Mouse (Mus musculus): ENCODE measurements around the gene Sumf1. TPM values are rescaled to one million over a fixed set of nuclear protein-coding genes. Genes with fewer than 3 reads are reported as not detected.
A peak's percentile ranks its signal among the peaks of the same experiment; 100 is the strongest.

The Sumf1 gene
- polyA plus RNA-seq, 1 experiment from 2014 or later: 25.9 TPM

GRCm38 (mm10) chr6:108198286-108198685 lies 12.9 kb upstream of the Sumf1 start:
- no peak for ATAC-seq (ENCODE audit: insufficient number of reproducible peaks, low FRiP score, low TSS enrichment, low read depth)
- Histone ChIP-seq H3K4me2 (no peak overlapping the region), H3K9me3 (no peaks in the 10 kb centered on the region), H3K4me3 (no peak overlapping the region), H3K27me3 (no peaks in the 10 kb centered on the region), H3K27ac (no peak overlapping the region), H3K9ac (no peak overlapping the region), H3K36me3 (no peaks in the 10 kb centered on the region), H3K4me1 (no peaks in the 10 kb centered on the region)
- WGBS: 84% methylated on average over 7 of the region's 7 CpGs

DNA sequence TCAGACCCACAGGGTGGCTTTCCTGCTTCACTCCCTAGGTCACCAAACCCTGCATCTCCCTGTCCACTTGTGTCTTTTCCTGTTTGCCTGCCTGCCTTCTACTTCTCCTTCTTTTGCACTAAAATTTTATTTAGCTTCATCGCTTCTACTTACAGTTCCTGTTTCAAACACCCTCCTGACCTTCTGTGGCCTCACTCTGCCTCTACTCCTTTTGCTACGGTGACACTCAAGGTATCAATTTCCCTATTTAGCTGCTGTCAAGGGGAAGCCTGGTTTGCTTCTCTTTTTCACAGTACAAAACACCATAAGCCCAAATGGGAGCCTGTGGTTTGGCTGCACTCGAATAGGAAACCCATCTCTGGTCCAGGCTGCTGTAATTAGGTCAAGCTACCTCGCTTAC lies 11.7 kb upstream of the Sumf1 start:
- no peak overlapping the region for H3K4me3 ChIP-seq
- no peak overlapping the region for H3K9ac ChIP-seq
- H3K4me2 ChIP-seq: no peak overlapping the region
- H3K9me3 ChIP-seq: no peaks in the 10 kb centered on the region
- H3K27ac ChIP-seq: no peak overlapping the region
- 32% methylated on average over 4 of the region's 4 CpGs for WGBS
- H3K36me3 ChIP-seq: no peaks in the 10 kb centered on the region
- no peaks in the 10 kb centered on the region for H3K4me1 ChIP-seq
- H3K27me3 ChIP-seq: no peaks in the 10 kb centered on the region
- no peak for ATAC-seq (ENCODE audit: insufficient number of reproducible peaks, low FRiP score, low TSS enrichment, low read depth)

DNA sequence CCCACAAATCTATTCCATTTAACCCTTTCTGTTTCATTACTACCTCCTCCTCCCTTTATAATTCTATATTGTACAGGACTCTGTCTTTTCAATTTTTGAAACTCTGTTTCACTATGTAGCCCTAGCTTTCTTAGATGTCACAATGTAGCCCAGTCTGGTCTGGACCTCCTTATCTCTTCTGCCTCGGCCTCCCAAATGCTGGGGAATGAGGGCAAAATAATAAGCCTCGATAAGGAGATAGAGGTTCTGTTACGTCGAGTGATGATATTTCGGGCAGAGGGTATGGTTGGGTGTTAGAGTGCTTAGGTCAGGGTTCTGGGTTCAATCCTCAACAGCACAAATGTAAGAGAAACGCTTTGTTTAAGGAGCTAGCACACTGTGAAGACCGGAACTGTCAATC lies 11.3 kb upstream of the Sumf1 start:
- WGBS: 79% methylated on average over 7 of the region's 7 CpGs
- ATAC-seq (ENCODE audit: insufficient number of reproducible peaks, low FRiP score, low TSS enrichment, low read depth): no peak
- no peaks in the 10 kb centered on the region for H3K9me3 ChIP-seq

GRCm38 (mm10) chr6:108192632-108193031 lies 7.2 kb upstream of the Sumf1 start:
- 79% methylated on average over 4 of the region's 4 CpGs for WGBS
- no peaks in the 10 kb centered on the region for H3K36me3 ChIP-seq
- ATAC-seq (ENCODE audit: insufficient number of reproducible peaks, low FRiP score, low TSS enrichment, low read depth): no peak
- no peak overlapping the region for H3K9ac ChIP-seq
- H3K9me3 ChIP-seq: no peaks in the 10 kb centered on the region
- no peak overlapping the region for H3K27ac ChIP-seq
- no peak overlapping the region for H3K4me3 ChIP-seq
- no peaks in the 10 kb centered on the region for H3K27me3 ChIP-seq
- H3K4me1 ChIP-seq: no peaks in the 10 kb centered on the region
- H3K4me2 ChIP-seq: no peak overlapping the region

More for the DNA sequence above, 11.3 kb upstream of the Sumf1 start:
- H3K27ac ChIP-seq: no peak overlapping the region
- no peaks in the 10 kb centered on the region for H3K36me3 ChIP-seq
- no peak overlapping the region for H3K4me2 ChIP-seq
- no peak overlapping the region for H3K9ac ChIP-seq
- H3K4me1 ChIP-seq: no peaks in the 10 kb centered on the region
- no peaks in the 10 kb centered on the region for H3K27me3 ChIP-seq
- H3K4me3 ChIP-seq: no peak overlapping the region

DNA sequence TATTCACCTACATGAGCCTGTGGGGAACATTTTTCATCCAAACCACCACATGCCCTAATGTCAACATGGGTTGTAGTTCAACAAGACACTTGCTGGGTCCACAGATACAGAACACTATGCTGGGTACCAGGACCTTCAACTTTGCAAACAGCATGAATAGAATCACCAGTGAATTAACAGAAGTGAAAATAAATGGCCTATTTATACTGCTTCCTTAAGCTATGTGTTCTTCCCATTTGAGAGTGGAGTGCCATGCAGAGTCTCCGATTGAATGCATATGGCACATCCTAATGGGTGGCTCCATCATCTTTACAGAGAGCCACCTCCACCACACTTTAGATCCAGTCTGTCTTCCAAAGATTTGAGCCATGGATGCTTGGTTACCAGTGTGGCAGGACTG lies 5.3 kb upstream of the Sumf1 start:
- 98% methylated on average over 1 of the region's 1 CpGs for WGBS
- ATAC-seq (ENCODE audit: insufficient number of reproducible peaks, low FRiP score, low TSS enrichment, low read depth): no peak

GRCm38 (mm10) chr6:108185685-108186009 lies 265 bp upstream of the Sumf1 start:
- Histone ChIP-seq H3K27ac (no peak overlapping the region), H3K9ac (peak overlapping the region; percentile 69; the same call in 1 of the 2 replicates), H3K27me3 (no peaks in the 10 kb centered on the region), H3K4me1 (peaks cover 8% of the 10 kb centered on the region), H3K36me3 (no peaks in the 10 kb centered on the region), H3K4me3 (peak overlapping the region; percentile 86), H3K4me2 (peak overlapping the region; percentile 84), H3K9me3 (no peaks in the 10 kb centered on the region)
- WGBS: 7% methylated on average over 4 of the region's 4 CpGs
- no peak for ATAC-seq (ENCODE audit: insufficient number of reproducible peaks, low FRiP score, low TSS enrichment, low read depth)

More for the DNA sequence above, 5.3 kb upstream of the Sumf1 start:
- Histone ChIP-seq H3K9ac (no peak overlapping the region), H3K27ac (no peak overlapping the region), H3K36me3 (no peaks in the 10 kb centered on the region), H3K4me2 (no peak overlapping the region), H3K4me1 (no peaks in the 10 kb centered on the region), H3K4me3 (no peak overlapping the region), H3K27me3 (no peaks in the 10 kb centered on the region), H3K9me3 (no peaks in the 10 kb centered on the region)

DNA sequence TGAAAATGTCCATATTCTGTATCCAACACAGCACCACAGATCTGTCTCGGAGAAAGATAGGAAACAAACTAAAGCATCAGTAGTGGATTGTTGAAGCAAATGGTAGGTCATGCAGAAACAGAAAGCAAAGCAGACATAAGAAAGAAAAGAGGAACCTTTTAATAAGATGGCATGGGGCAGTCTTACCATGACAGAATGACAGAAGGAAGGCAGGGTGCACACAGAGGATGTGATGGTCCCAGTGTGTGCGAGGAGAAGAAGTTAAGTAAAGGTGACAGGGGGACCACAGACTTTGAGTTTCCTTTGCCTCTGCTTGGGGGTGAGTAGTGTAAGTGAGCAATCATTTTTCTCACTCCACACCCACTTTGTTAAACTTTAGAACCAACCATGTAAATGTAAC lies 6.3 kb downstream of the Sumf1 start:
- no peak overlapping the region for H3K9ac ChIP-seq
- 88% methylated on average over 2 of the region's 2 CpGs for WGBS

GRCm38 (mm10) chr6:108174181-108174580 lies 11.2 kb downstream of the Sumf1 start:
- no peak overlapping the region for H3K9ac ChIP-seq
- no peaks in the 10 kb centered on the region for H3K9me3 ChIP-seq
- ATAC-seq (ENCODE audit: insufficient number of reproducible peaks, low FRiP score, low TSS enrichment, low read depth): no peak
- H3K27me3 ChIP-seq: no peaks in the 10 kb centered on the region
- H3K36me3 ChIP-seq: peaks cover 19% of the 10 kb centered on the region
- no peak overlapping the region for H3K27ac ChIP-seq
- no peaks in the 10 kb centered on the region for H3K4me1 ChIP-seq
- no peak overlapping the region for H3K4me2 ChIP-seq
- WGBS: 90% methylated on average over 3 of the region's 3 CpGs
- no peak overlapping the region for H3K4me3 ChIP-seq

More for the DNA sequence above, 6.3 kb downstream of the Sumf1 start:
- no peak overlapping the region for H3K4me2 ChIP-seq
- H3K9me3 ChIP-seq: no peaks in the 10 kb centered on the region
- H3K36me3 ChIP-seq: peaks cover 3% of the 10 kb centered on the region; the same call in 1 of the 2 replicates
- no peaks in the 10 kb centered on the region for H3K4me1 ChIP-seq
- ATAC-seq (ENCODE audit: insufficient number of reproducible peaks, low FRiP score, low TSS enrichment, low read depth): no peak
- H3K27me3 ChIP-seq: no peaks in the 10 kb centered on the region
- no peak overlapping the region for H3K4me3 ChIP-seq
- no peak overlapping the region for H3K27ac ChIP-seq

GRCm38 (mm10) chr6:108172219-108172618 lies 13.2 kb downstream of the Sumf1 start:
- no peak for ATAC-seq (ENCODE audit: insufficient number of reproducible peaks, low FRiP score, low TSS enrichment, low read depth)
- Histone ChIP-seq H3K27ac (no peak overlapping the region), H3K4me1 (no peaks in the 10 kb centered on the region), H3K27me3 (no peaks in the 10 kb centered on the region), H3K9me3 (no peaks in the 10 kb centered on the region), H3K4me2 (no peak overlapping the region), H3K4me3 (no peak overlapping the region), H3K9ac (no peak overlapping the region), H3K36me3 (peaks cover 19% of the 10 kb centered on the region)
- WGBS: 77% methylated on average over 1 of the region's 1 CpGs

DNA sequence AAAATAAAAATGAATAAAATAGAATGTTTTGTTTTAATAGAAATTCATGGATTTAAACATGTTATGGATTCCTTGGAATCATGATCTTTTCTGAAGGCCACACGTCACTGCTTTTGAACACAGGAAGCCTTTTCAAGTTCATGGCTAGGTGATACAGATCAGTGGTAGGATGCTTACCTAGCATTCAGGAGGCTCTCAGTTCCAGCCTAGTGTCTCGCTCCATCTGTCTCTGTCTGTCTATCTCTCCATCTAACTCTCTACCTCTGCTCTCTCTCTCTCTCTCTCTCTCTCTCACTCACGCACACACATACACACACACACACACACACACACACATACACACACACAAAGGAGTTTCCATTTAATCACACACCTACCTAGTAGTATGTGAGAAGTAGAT lies 15.9 kb downstream of the Sumf1 start:
- H3K27me3 ChIP-seq: no peaks in the 10 kb centered on the region
- no peak for ATAC-seq (ENCODE audit: insufficient number of reproducible peaks, low FRiP score, low TSS enrichment, low read depth)
- H3K4me3 ChIP-seq: no peak overlapping the region
- H3K4me2 ChIP-seq: no peak overlapping the region
- no peaks in the 10 kb centered on the region for H3K4me1 ChIP-seq
- no peak overlapping the region for H3K9ac ChIP-seq
- H3K36me3 ChIP-seq: peaks cover 16% of the 10 kb centered on the region
- WGBS: 91% methylated on average over 3 of the region's 3 CpGs
- H3K9me3 ChIP-seq: no peaks in the 10 kb centered on the region
- H3K27ac ChIP-seq: no peak overlapping the region

- Histone ChIP-seq H3K4me1 (no peaks in the 10 kb centered on the region), H3K4me2 (no peak overlapping the region), H3K4me3 (no peak overlapping the region), H3K9ac (no peak overlapping the region), H3K27me3 (no peaks in the 10 kb centered on the region), H3K27ac (no peak overlapping the region), H3K36me3 (peaks cover 16% of the 10 kb centered on the region), H3K9me3 (no peaks in the 10 kb centered on the region)
- no peak for ATAC-seq (ENCODE audit: insufficient number of reproducible peaks, low FRiP score, low TSS enrichment, low read depth)
- 88% methylated on average over 6 of the region's 6 CpGs for WGBS
Observed at GRCm38 (mm10) chr6:108168723-108169122, 16.7 kb downstream of the Sumf1 start.

DNA sequence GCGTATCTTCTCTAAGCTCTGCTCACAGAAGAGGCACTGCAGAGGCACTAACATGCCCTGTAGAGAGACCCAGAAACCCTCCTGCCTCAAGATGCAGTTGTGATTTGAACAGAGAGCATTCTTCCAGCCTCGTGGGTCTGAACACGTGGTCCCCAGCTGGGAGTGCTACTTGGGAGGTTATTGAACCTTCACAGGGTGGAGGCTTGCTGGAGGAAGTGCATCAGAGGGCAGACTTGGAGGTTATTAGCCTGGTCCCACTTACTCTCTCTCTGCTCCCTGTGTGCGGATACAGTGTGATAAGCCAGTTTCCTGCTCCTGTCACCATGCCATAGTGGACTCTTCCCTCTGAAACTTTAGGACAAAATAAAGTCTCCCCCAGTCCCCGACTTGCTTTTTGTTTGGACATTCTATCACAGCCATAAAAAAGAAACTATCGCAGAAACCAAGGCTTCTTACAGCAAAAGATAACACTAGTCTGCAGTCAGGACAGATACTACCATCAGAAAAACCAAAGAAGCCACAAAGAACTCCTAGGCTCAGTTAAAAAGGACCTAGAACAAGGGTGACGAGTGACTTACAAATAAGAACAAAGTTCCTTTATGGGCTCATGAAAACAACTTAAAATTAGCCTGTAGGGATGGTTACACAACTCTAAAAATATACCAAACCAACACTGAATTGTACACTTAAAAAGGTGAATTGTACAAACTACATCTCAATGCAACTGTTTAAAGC lies 17.3 kb downstream of the Sumf1 start:
- Histone ChIP-seq H3K4me3 (no peak overlapping the region), H3K4me1 (no peaks in the 10 kb centered on the region), H3K9me3 (no peaks in the 10 kb centered on the region), H3K27ac (no peak overlapping the region), H3K27me3 (no peaks in the 10 kb centered on the region), H3K4me2 (no peak overlapping the region), H3K9ac (no peak overlapping the region), H3K36me3 (peaks cover 11% of the 10 kb centered on the region)
- ATAC-seq (ENCODE audit: insufficient number of reproducible peaks, low FRiP score, low TSS enrichment, low read depth): no peak
- WGBS: 72% methylated on average over 7 of the region's 7 CpGs

DNA sequence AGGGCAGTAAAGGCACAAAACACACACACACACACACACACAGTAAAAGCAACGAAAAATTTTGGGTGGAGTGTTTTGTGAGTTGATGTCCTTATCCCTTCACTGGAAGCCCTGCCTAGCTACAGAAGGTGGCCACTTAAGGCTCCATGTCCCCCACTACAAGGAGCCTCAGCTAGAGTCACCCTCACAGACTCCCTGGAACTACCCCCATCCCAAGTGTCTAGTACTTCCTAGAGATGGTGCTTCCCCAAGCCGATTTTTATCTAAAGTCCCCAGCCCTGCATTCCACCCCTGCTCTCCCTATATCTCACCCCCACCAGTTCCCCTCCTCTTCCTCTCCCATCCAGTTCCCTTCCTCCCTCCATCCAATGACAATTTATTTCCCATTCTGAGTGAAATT lies 19.8 kb downstream of the Sumf1 start:
- 81% methylated on average over 2 of the region's 2 CpGs for WGBS
- Histone ChIP-seq H3K9me3 (no peaks in the 10 kb centered on the region), H3K9ac (no peak overlapping the region), H3K4me1 (0 out of 2 replicates have a peak, but pooled peaks cover 2% of the 10 kb centered on the region), H3K4me2 (no peak overlapping the region), H3K4me3 (no peak overlapping the region), H3K27ac (no peak overlapping the region), H3K27me3 (no peaks in the 10 kb centered on the region), H3K36me3 (no peaks in the 10 kb centered on the region)
- no peak for ATAC-seq (ENCODE audit: insufficient number of reproducible peaks, low FRiP score, low TSS enrichment, low read depth)

Data from limb, embryonic 15.5 days (tissue).